Mouse (Mus musculus) effector memory CD4-positive, alpha-beta T cell, adult 5 months (primary cell): Measurements from ENCODE around the gene Gm6502. TPM values are rescaled to one million over a fixed set of nuclear protein-coding genes. Genes with fewer than 3 reads are reported as not detected.

Experiments used
- polyA plus RNA-seq: library from polyadenylated mRNA; unstranded; fragments of 100-300 nt; shearing (Covaris generic); gene quantifications from one replicate; pipeline ENCODE4 v1.2.1, GENCODE M21; 2017

Gene Gm6502
- polyA plus RNA-seq = not detected

DNA sequence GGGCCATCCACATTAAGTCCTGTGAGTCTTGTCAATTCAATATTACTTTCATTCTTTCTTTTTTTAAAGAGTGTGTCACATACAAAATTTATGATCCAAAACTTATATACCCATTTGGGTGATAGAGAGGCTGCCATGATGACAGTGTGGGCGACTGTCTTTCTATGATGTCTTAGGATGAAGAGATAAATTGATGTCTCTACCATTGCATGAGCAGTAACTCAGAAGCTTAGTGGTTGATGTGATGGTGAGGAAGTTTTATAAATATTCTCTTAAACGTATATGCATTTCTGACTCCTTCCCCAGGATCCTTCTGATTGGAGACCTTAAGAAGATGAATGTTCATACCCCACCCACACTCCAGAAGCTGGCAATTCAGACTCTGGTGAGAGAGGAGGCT, at the start of gene Gm6502:
Gene Gm6502, plus strand, starts transcription at position 301 of the 400 bp plus-strand sequence.

DNA sequence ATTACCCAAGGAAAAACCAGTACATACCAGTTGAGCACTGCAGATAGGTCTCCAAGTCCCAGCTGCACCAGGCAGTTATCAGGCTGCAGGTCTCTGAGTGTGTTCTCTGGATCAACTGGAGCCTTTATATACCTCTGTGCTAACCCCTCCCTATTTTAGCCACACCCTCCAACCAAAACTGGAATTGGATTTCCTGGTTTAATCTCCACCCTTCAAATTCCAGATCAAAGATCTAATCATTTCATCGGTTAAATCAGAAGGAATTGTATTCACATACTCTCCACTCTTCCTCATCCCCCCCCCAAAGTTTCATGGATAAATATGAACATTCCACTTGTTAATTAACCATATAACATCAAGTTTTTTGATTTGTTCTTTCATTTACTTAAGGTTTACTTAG, 7.5 kb upstream of the Gm6502 start, which contains the start of gene A430089I19Rik:
Gene A430089I19Rik, minus strand, starts transcription at position 101 of the 400 bp plus-strand sequence.

DNA sequence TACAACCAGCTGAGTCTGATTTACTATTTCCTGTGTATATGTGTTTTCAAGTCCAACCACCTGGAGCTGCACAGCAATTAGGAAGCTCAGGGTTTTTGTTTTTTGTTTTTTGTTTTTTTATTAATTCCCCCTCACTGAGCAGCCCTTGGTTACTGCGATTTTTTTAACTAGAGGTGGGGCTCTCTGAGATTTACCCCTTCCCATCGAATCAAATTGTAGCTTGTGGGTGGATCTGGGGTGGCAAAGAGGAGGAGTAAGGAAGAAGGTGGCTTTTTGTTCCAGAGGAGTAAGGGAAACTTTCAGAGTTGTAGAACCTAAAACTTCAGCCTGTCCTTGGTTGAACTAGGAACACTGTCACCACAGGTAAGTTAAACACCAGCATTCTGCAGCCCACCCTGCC, 25.2 kb downstream of the Gm6502 start, which contains the start of gene AA792892:
Gene AA792892, plus strand, starts transcription at position 301 of the 400 bp plus-strand sequence.

Other genes with a start within 250 kb of the Gm6502 start
- not detected for gene BC061212, start 243.9 kb upstream of the Gm6502 start, polyA plus RNA-seq
- not detected for gene Gm6351, start 238.1 kb upstream of the Gm6502 start, polyA plus RNA-seq
- 0.25 TPM for gene Gm3106, start 96.4 kb upstream of the Gm6502 start, polyA plus RNA-seq
- gene A430089I19Rik, start 7.6 kb upstream of the Gm6502 start, polyA plus RNA-seq = not detected
- gene AA792892, start 25.3 kb downstream of the Gm6502 start, polyA plus RNA-seq = not detected
- not detected for gene Gm7682, start 131.3 kb downstream of the Gm6502 start, polyA plus RNA-seq
- 0.69 TPM for gene Gm3139, start 211.9 kb downstream of the Gm6502 start, polyA plus RNA-seq